Mouse (Mus musculus): ENCODE data around the gene Fam104a.

- TF ChIP-seq CTCF (IDR thresholded peaks at IDR 0.05; ENCODE audit: low read depth): no peak
- TF ChIP-seq EP300 (IDR thresholded peaks at IDR 0.05; ENCODE audit: low read depth): no peak
Observed at GRCm38 (mm10) chr11:113619420-113620080, 64.4 kb downstream of the Fam104a start.
